Mouse (Mus musculus): ENCODE results near the gene Eif4b.

The Eif4b gene

GRCm38 (mm10) chr15:102091688-102092087, 18.1 kb downstream of the Eif4b start:
- ChIA-PET CTCF (interaction anchor here in 3 of 4 experiments (0.6 to 2.7 kb wide), 7 partner anchors 9 to 851 kb away, joined by 3 to 10 read pairs (median 4); partner anchors contain the start of genes Spryd3 (in 1 of the 3) and Tns2 (in 1 of the 3)), POLR2A (interaction anchor here in 3 of 4 experiments (0.5 to 11.3 kb wide), 14 partner anchors 7 to 795 kb away, joined by 3 to 127 read pairs (median 4); partner anchors contain the start of genes Tns2 (in 2 of the 3), Eif4b (in 1 of the 3) and Mfsd5 (in 1 of the 3))

GRCm38 (mm10) chr15:102092222-102092621, 18.6 kb downstream of the Eif4b start:
- CTCF ChIA-PET: interaction anchor here in 3 of 4 experiments (0.5 to 2.7 kb wide), 10 partner anchors 9 to 851 kb away, joined by 3 to 10 read pairs (median 4); partner anchors contain the start of genes Spryd3 (in 1 of the 3) and Tns2 (in 1 of the 3)
- POLR2A ChIA-PET: interaction anchor here (0.6 to 11.3 kb wide), 20 partner anchors 6 to 393 kb away, joined by 3 to 127 read pairs (median 4); partner anchors contain the start of genes Tns2 (in 2 of the 4), Csad (in 1 of the 4), Eif4b (in 1 of the 4) and Mfsd5 (in 1 of the 4)

GRCm38 (mm10) chr15:102094157-102094556, 20.6 kb downstream of the Eif4b start:
- ChIA-PET POLR2A (interaction anchor here in 2 of 4 experiments (1.3 to 11.3 kb wide), 11 partner anchors 8 to 80 kb away, joined by 3 to 127 read pairs (median 10); partner anchors contain the start of gene Eif4b (in 1 of the 2)), CTCF (interaction anchor here in 2 of 4 experiments (0.6 to 2.1 kb wide), 8 partner anchors 12 to 223 kb away, joined by 3 to 13 read pairs (median 4); no protein-coding TSS in a partner anchor)

GRCm38 (mm10) chr15:102094988-102095387, 21.4 kb downstream of the Eif4b start:
- CTCF ChIA-PET: interaction anchor here in 2 of 4 experiments (0.6 to 2.1 kb wide), 4 partner anchors 12 to 152 kb away, joined by 3 to 13 read pairs (median 4); no protein-coding TSS in a partner anchor
- POLR2A ChIA-PET: interaction anchor here in 3 of 4 experiments (1.1 to 11.3 kb wide), 9 partner anchors 8 to 22 kb away, joined by 3 to 127 read pairs (median 10); partner anchors contain the start of gene Eif4b (in 1 of the 3)

GRCm38 (mm10) chr15:102097147-102097915, 23.8 kb downstream of the Eif4b start:
- ChIA-PET POLR2A (interaction anchor here (0.6 to 9.8 kb wide), 21 partner anchors 8 to 574 kb away, joined by 3 to 112 read pairs (median 5); partner anchors contain the start of genes Eif4b (in 2 of the 4) and Soat2 (in 1 of the 4)), CTCF (interaction anchor here (0.7 to 3.6 kb wide), 7 partner anchors 10 to 113 kb away, joined by 3 to 22 read pairs (median 4); no protein-coding TSS in a partner anchor)

- CTCF ChIA-PET: interaction anchor here (0.5 to 3.6 kb wide), 10 partner anchors 9 to 420 kb away, joined by 3 to 31 read pairs (median 5); no protein-coding TSS in a partner anchor
- POLR2A ChIA-PET: interaction anchor here (0.8 to 9.8 kb wide), 20 partner anchors 7 to 573 kb away, joined by 3 to 112 read pairs (median 6); partner anchors contain the start of genes Eif4b (in 2 of the 4) and Soat2 (in 1 of the 4)
Observed at GRCm38 (mm10) chr15:102097991-102098555, 24.5 kb downstream of the Eif4b start.

- ChIA-PET POLR2A (interaction anchor here (0.8 to 9.8 kb wide), 22 partner anchors 8 to 843 kb away, joined by 3 to 112 read pairs (median 6); partner anchors contain the start of genes Eif4b (in 2 of the 4), Spryd3 (in 2 of the 4) and Soat2 (in 1 of the 4)), CTCF (interaction anchor here (0.6 to 3.6 kb wide), 12 partner anchors 8 to 1047 kb away, joined by 3 to 31 read pairs (median 6); partner anchors contain the start of gene Spryd3 (in 1 of the 4))
Observed at GRCm38 (mm10) chr15:102099260-102099659, 25.7 kb downstream of the Eif4b start.

- ChIA-PET CTCF (interaction anchor here (0.6 to 3.6 kb wide), 23 partner anchors 8 to 1047 kb away, joined by 3 to 31 read pairs (median 6); partner anchors contain the start of genes Krt8 (in 1 of the 4) and Spryd3 (in 1 of the 4)), POLR2A (interaction anchor here (0.6 to 9.8 kb wide), 33 partner anchors 8 to 844 kb away, joined by 3 to 112 read pairs (median 5); partner anchors contain the start of genes Eif4b (in 4 of the 4), Soat2 (in 2 of the 4), Spryd3 (in 2 of the 4) and Igfbp6 (in 1 of the 4))
Observed at GRCm38 (mm10) chr15:102099771-102100160, 26.2 kb downstream of the Eif4b start.

GRCm38 (mm10) chr15:102100161-102100981, 26.8 kb downstream of the Eif4b start, which contains the start of gene Tns2:
Gene Tns2 (plus strand): TSS chr15:102100413.
- ChIA-PET CTCF (interaction anchor here (0.6 to 3.6 kb wide), 56 partner anchors 7 to 509 kb away, joined by 3 to 31 read pairs (median 4); partner anchors contain the start of genes Spryd3 (in 2 of the 4), Eif4b (in 1 of the 4) and Krt8 (in 1 of the 4)), POLR2A (interaction anchor here (0.5 to 9.8 kb wide), 49 partner anchors 9 to 824 kb away, joined by 3 to 112 read pairs (median 4); partner anchors contain the start of genes Eif4b (in 4 of the 4), Soat2 (in 2 of the 4), Spryd3 (in 2 of the 4) and Aaas (in 1 of the 4))

GRCm38 (mm10) chr15:102100996-102101671, 27.6 kb downstream of the Eif4b start:
- ChIA-PET CTCF (interaction anchor here (0.6 to 3.3 kb wide), 51 partner anchors 8 to 508 kb away, joined by 3 to 31 read pairs (median 4); partner anchors contain the start of genes Spryd3 (in 2 of the 4) and Eif4b (in 1 of the 4)), POLR2A (interaction anchor here (0.5 to 9.8 kb wide), 39 partner anchors 8 to 825 kb away, joined by 3 to 112 read pairs (median 4); partner anchors contain the start of genes Eif4b (in 4 of the 4), Aaas (in 1 of the 4), Atp5g2 (in 1 of the 4) and Soat2 (in 1 of the 4))

- CTCF ChIA-PET: interaction anchor here (0.6 to 3.3 kb wide), 16 partner anchors 7 to 1909 kb away, joined by 3 to 31 read pairs (median 5); no protein-coding TSS in a partner anchor
- POLR2A ChIA-PET: interaction anchor here in 2 of 4 experiments (0.6 to 9.8 kb wide), 13 partner anchors 8 to 312 kb away, joined by 3 to 112 read pairs (median 8); partner anchors contain the start of genes Eif4b (in 2 of the 2), Sp1 (in 1 of the 2) and Spryd3 (in 1 of the 2)
Observed at GRCm38 (mm10) chr15:102101672-102102541, 28.3 kb downstream of the Eif4b start.

GRCm38 (mm10) chr15:102102548-102103121, 29.1 kb downstream of the Eif4b start:
- POLR2A ChIA-PET: interaction anchor here in 3 of 4 experiments (0.7 to 6.4 kb wide), 9 partner anchors 8 to 150 kb away, joined by 3 to 82 read pairs (median 7); partner anchors contain the start of gene Spryd3 (in 1 of the 3)

GRCm38 (mm10) chr15:102103371-102103946, 29.9 kb downstream of the Eif4b start:
- POLR2A ChIA-PET: interaction anchor here in 3 of 4 experiments (0.5 to 6.4 kb wide), 32 partner anchors 9 to 676 kb away, joined by 3 to 82 read pairs (median 4); partner anchors contain the start of genes Eif4b (in 1 of the 3), Espl1 (in 1 of the 3), Pcbp2 (in 1 of the 3) and Pfdn5 (in 1 of the 3)
- CTCF ChIA-PET: interaction anchor here in 3 of 4 experiments (0.7 to 1.6 kb wide), 7 partner anchors 12 to 247 kb away, joined by 3 to 4 read pairs (median 3); partner anchors contain the start of genes Aaas (in 1 of the 3) and Pfdn5 (in 1 of the 3)

More at GRCm38 (mm10) chr15:102102548-102103121, 29.1 kb downstream of the Eif4b start:
- CTCF ChIA-PET: interaction anchor here in 3 of 4 experiments (0.6 to 1.3 kb wide), 4 partner anchors 10 to 248 kb away, joined by 3 to 4 read pairs (median 4); partner anchors contain the start of gene Aaas (in 1 of the 3)

Measured in embryonic stem cell, embryonic (primary cell).